Mouse (Mus musculus) midbrain, embryonic 11.5 days (tissue): ENCODE measurements around the gene Prokr2. TPM values are rescaled to one million over a fixed set of nuclear protein-coding genes. Genes with fewer than 3 reads are reported as not detected.

Experiments used
- ATAC-seq: fragments of 200-750 bp; cut with Nextera tagmentation; 2 replicates; pipeline ENCODE4 v1.8.0; 2017; ENCODE audit warnings: moderate TSS enrichment, moderate library complexity; ENCODE audit not compliant: low FRiP score
- DNase-seq: peaks from one replicate; pipeline ENCODE4 v3.0.0; 2015; ENCODE audit warnings: low spot score; ENCODE audit errors: missing footprints
- H3K27ac ChIP-seq: fragments of 300-500 bp; sonication (generic); 2 replicates; pipeline ENCODE4 v1.5.1; 2014; ENCODE audit warnings: low read depth, low read length
- H3K27me3 ChIP-seq: fragments of 300-500 bp; sonication (generic); 2 replicates; pipeline ENCODE4 v1.6.1; 2014; ENCODE audit warnings: mild to moderate bottlenecking, low read length, moderate library complexity, mixed read lengths; ENCODE audit not compliant: control insufficient read depth, insufficient read depth
- H3K36me3 ChIP-seq: fragments of 300-500 bp; sonication (generic); 2 replicates; pipeline ENCODE4 v1.6.1; 2014; ENCODE audit warnings: mild to moderate bottlenecking, low read length, moderate library complexity, mixed read lengths; ENCODE audit not compliant: control insufficient read depth, insufficient read depth
- H3K4me1 ChIP-seq: fragments of 300-500 bp; sonication (generic); 2 replicates; pipeline ENCODE4 v1.6.1; 2014; ENCODE audit warnings: low read length; ENCODE audit not compliant: control insufficient read depth, insufficient read depth
- H3K4me2 ChIP-seq: fragments of 300-500 bp; sonication (generic); 2 replicates; pipeline ENCODE4 v1.6.1; 2014; ENCODE audit warnings: mild to moderate bottlenecking, moderate library complexity
- H3K4me3 ChIP-seq: fragments of 300-500 bp; sonication (generic); 2 replicates; pipeline ENCODE4 v1.5.1; 2014; ENCODE audit warnings: low read depth, low read length
- H3K9ac ChIP-seq: fragments of 300-500 bp; sonication (generic); 2 replicates; pipeline ENCODE4 v1.6.1; 2014; ENCODE audit warnings: low read length
- H3K9me3 ChIP-seq: fragments of 300-500 bp; sonication (generic); 2 replicates; pipeline ENCODE4 v1.6.1; 2016; ENCODE audit warnings: low read length; ENCODE audit not compliant: control insufficient read depth
- WGBS: fragments of 180-500 bp; shearing (Covaris S2); extraction: QIAGEN DNeasy Blood & Tissue Kit; methylation state at CpG from one replicate; pipeline ENCODE4 v1.1.7; 2014; 5-methylcytosine and 5-hydroxymethylcytosine counted together
- polyA plus RNA-seq: library from polyadenylated mRNA; unstranded; fragments of >200 nt; fragmentation: Nextera tagmentation; extraction: Ambion mirVana; gene quantifications from 2 replicates; pipeline ENCODE4 v1.2.1, GENCODE M21; 2014

Gene Prokr2
- polyA plus RNA-seq, 1 experiment from 2014 or later = 1.1 TPM

GRCm38 (mm10) chr2:132390607-132391160 lies 5.4 kb upstream of the Prokr2 start:
- 90% methylated on average over 8 of the region's 8 CpGs for WGBS
- no peak overlapping the region for H3K9ac ChIP-seq
- H3K4me1 ChIP-seq = 0 out of 2 replicates have a peak, but pooled peaks cover 2% of the 10 kb centered on the region
- H3K9me3 ChIP-seq = no peaks in the 10 kb centered on the region
- no peak for ATAC-seq
- H3K27me3 ChIP-seq = no peaks in the 10 kb centered on the region; the same call in 1 of the 2 replicates
- no peak overlapping the region for H3K27ac ChIP-seq
- H3K36me3 ChIP-seq = no peaks in the 10 kb centered on the region
- H3K4me2 ChIP-seq = no peak overlapping the region
- no peak overlapping the region for H3K4me3 ChIP-seq
- DNase-seq = no peak

- WGBS = 28% methylated on average over 7 of the region's 7 CpGs
- peak; percentile 91 for DNase-seq
- no peak overlapping the region for H3K4me2 ChIP-seq
Observed at GRCm38 (mm10) chr2:132389562-132389961, 4.3 kb upstream of the Prokr2 start.

GRCm38 (mm10) chr2:132384511-132385193 lies 595 bp downstream of the Prokr2 start:
- ATAC-seq = peak; percentile 61

More at GRCm38 (mm10) chr2:132389562-132389961, 4.3 kb upstream of the Prokr2 start:
- Histone ChIP-seq H3K9ac (no peak overlapping the region), H3K27me3 (peaks cover 5% of the 10 kb centered on the region; the same call in 1 of the 2 replicates), H3K4me1 (0 out of 2 replicates have a peak, but pooled peaks cover 9% of the 10 kb centered on the region), H3K27ac (no peak overlapping the region), H3K36me3 (no peaks in the 10 kb centered on the region), H3K9me3 (no peaks in the 10 kb centered on the region), H3K4me3 (no peak overlapping the region)
- no peak for ATAC-seq

GRCm38 (mm10) chr2:132382308-132382707 lies 2.9 kb downstream of the Prokr2 start:
- DNase-seq = no peak
- H3K4me3 ChIP-seq = no peak overlapping the region
- WGBS = 87% methylated on average over 2 of the region's 2 CpGs
- no peaks in the 10 kb centered on the region for H3K9me3 ChIP-seq
- 0 out of 2 replicates have a peak, but pooled peaks cover 6% of the 10 kb centered on the region for H3K4me1 ChIP-seq
- no peak overlapping the region for H3K27ac ChIP-seq
- no peaks in the 10 kb centered on the region for H3K36me3 ChIP-seq
- no peak overlapping the region for H3K9ac ChIP-seq
- ATAC-seq = no peak
- H3K4me2 ChIP-seq = no peak overlapping the region
- peaks cover 13% of the 10 kb centered on the region for H3K27me3 ChIP-seq

More at GRCm38 (mm10) chr2:132384511-132385193, 595 bp downstream of the Prokr2 start:
- Histone ChIP-seq H3K27me3 (peaks cover 13% of the 10 kb centered on the region), H3K4me1 (0 out of 2 replicates have a peak, but pooled peaks cover 9% of the 10 kb centered on the region), H3K36me3 (no peaks in the 10 kb centered on the region), H3K9ac (peak overlapping the region; percentile 31), H3K9me3 (no peaks in the 10 kb centered on the region), H3K4me3 (peak overlapping the region; percentile 38), H3K27ac (no peak overlapping the region), H3K4me2 (peak overlapping the region; percentile 70)
- WGBS = under 1% methylated on average over 31 of the region's 31 CpGs
- DNase-seq = peak; percentile 93

- ATAC-seq (no peak), DNase-seq (no peak)
- WGBS = 69% methylated on average over 4 of the region's 4 CpGs
- Histone ChIP-seq H3K27me3 (peaks cover 8% of the 10 kb centered on the region), H3K9me3 (no peaks in the 10 kb centered on the region), H3K4me2 (no peak overlapping the region), H3K36me3 (no peaks in the 10 kb centered on the region), H3K4me1 (0 out of 2 replicates have a peak, but pooled peaks cover under 1% of the 10 kb centered on the region), H3K27ac (no peak overlapping the region), H3K9ac (no peak overlapping the region), H3K4me3 (no peak overlapping the region)
Observed at GRCm38 (mm10) chr2:132379690-132380089, 5.6 kb downstream of the Prokr2 start.

- 76% methylated on average over 10 of the region's 10 CpGs for WGBS
- Histone ChIP-seq H3K9ac (no peak overlapping the region), H3K27me3 (peaks cover 3% of the 10 kb centered on the region; the same call in 1 of the 2 replicates), H3K36me3 (no peaks in the 10 kb centered on the region), H3K9me3 (no peaks in the 10 kb centered on the region), H3K4me1 (no peaks in the 10 kb centered on the region), H3K27ac (no peak overlapping the region), H3K4me3 (no peak overlapping the region), H3K4me2 (no peak overlapping the region)
- DNase-seq = no peak
- no peak for ATAC-seq
Observed at GRCm38 (mm10) chr2:132378602-132379150, 6.6 kb downstream of the Prokr2 start.

GRCm38 (mm10) chr2:132377436-132377835 lies 7.8 kb downstream of the Prokr2 start:
- no peak overlapping the region for H3K27ac ChIP-seq
- no peak for DNase-seq
- H3K4me1 ChIP-seq = no peaks in the 10 kb centered on the region
- 88% methylated on average over 2 of the region's 2 CpGs for WGBS
- H3K4me2 ChIP-seq = no peak overlapping the region
- no peaks in the 10 kb centered on the region for H3K9me3 ChIP-seq
- ATAC-seq = no peak
- no peaks in the 10 kb centered on the region for H3K27me3 ChIP-seq
- H3K4me3 ChIP-seq = no peak overlapping the region
- H3K36me3 ChIP-seq = no peaks in the 10 kb centered on the region
- H3K9ac ChIP-seq = no peak overlapping the region

GRCm38 (mm10) chr2:132375721-132376120 lies 9.5 kb downstream of the Prokr2 start:
- no peak overlapping the region for H3K27ac ChIP-seq
- no peaks in the 10 kb centered on the region for H3K27me3 ChIP-seq
- WGBS = 72% methylated on average over 3 of the region's 3 CpGs
- H3K9ac ChIP-seq = no peak overlapping the region
- no peaks in the 10 kb centered on the region for H3K36me3 ChIP-seq
- H3K4me2 ChIP-seq = no peak overlapping the region
- no peak for DNase-seq
- H3K4me1 ChIP-seq = no peaks in the 10 kb centered on the region
- no peak overlapping the region for H3K4me3 ChIP-seq
- no peak for ATAC-seq
- H3K9me3 ChIP-seq = no peaks in the 10 kb centered on the region

GRCm38 (mm10) chr2:132375135-132375534 lies 10.1 kb downstream of the Prokr2 start:
- H3K36me3 ChIP-seq = no peaks in the 10 kb centered on the region
- no peaks in the 10 kb centered on the region for H3K9me3 ChIP-seq
- no peak overlapping the region for H3K4me3 ChIP-seq
- WGBS = 89% methylated on average over 9 of the region's 9 CpGs
- H3K4me2 ChIP-seq = no peak overlapping the region
- H3K4me1 ChIP-seq = no peaks in the 10 kb centered on the region
- no peak overlapping the region for H3K27ac ChIP-seq
- ATAC-seq (no peak), DNase-seq (no peak)
- H3K27me3 ChIP-seq = no peaks in the 10 kb centered on the region
- no peak overlapping the region for H3K9ac ChIP-seq
